ENCODE assay signal across 20 mouse cellular contexts in the genomic region with DNA sequence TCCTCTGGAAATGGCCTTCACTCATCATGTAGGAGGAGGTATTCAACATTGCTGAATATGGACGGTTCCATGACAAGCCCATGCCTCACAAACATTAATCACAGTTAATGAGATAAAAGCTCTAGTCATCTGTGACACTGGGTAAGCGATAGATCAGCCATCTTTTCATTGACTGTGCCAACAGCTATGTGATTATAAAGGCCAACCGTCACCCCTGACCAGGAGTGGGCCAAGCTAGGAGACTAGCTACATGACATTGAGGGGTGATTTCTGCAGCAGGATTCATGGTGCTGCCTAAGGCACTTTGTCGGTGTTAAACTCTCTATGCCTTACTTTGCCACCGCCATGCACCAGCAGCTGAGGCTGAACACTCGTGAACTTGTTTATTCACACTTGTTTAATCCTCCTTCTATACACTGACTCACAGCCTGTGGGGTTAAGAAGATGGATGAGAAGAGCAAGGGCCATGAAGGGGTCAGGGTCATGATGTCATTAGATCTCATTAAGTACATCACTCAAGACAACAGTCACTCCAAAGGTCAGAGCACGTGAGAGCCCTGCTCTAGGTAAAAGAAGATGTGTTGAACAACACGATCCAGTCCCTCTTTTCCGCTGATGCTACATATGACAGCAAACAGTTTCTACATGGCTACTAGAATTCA.
DNase-seq lines count a peak whose midpoint lies in the region.
"Had no signal": no experiment of that assay in that cellular context is flagged by ENCODE, and none has a peak within 500 bp of the region (broad histone marks: within the 10 kb centered on the region; RNA-seq: fewer than 3 reads in every experiment).

No protein-coding gene starts in this region.

- peak; percentile 75 for DNase-seq in heart, adult 11 months
- no peak for DNase-seq in heart, adult 18-20 months
- peak; percentile 68 for DNase-seq in embryo, embryonic 10 days (ENCODE audit: low spot score)
- peak; percentile 36 for DNase-seq in embryo, embryonic 9.5 days (ENCODE audit: extremely low spot score)
- DNase-seq in mesoderm, embryonic 11.5 days (ENCODE audit: low read depth, low spot score): peak; percentile 29
- no peak for DNase-seq in adrenal gland, postnatal 10 days
- DNase-seq in urinary bladder, postnatal 36 days (ENCODE audit: low spot score in 2 of 2): no peak
- DNase-seq: adrenal gland, postnatal 25 days; cerebellum, adult 18-20 months; cerebellum, postnatal 14 days; gastrocnemius, postnatal 14 days; heart, adult 2 months; heart, postnatal 4 days; kidney, adult 18-20 months; kidney, postnatal 36 days; lung, adult 2 months; lung, postnatal 10 days; midbrain, embryonic 14.5 days; right cerebral cortex, postnatal 14 days; thymus, postnatal 4 days had no signal

Comparison
In these comparisons a context has a peak if more than half of its experiments do, and no peak if none do; other contexts are left out.
1. DNase-seq: peak in heart, adult 11 months (single experiment), embryo, embryonic 10 days (single experiment), embryo, embryonic 9.5 days (single experiment) and mesoderm, embryonic 11.5 days (single experiment); none in heart, adult 18-20 months (0 of 2), adrenal gland, postnatal 10 days (single experiment) and urinary bladder, postnatal 36 days (0 of 2).